Mouse (Mus musculus) embryonic stem cell, embryonic (primary cell): ENCODE measurements around the gene Rab44.

Source experiments
- CTCF ChIA-PET, 4 experiments: fragments of 300-600 bp in 2 of 4; fragments of 350-600 bp in 2 of 4; sonication (Branson Sonifier 250); formaldehyde crosslinking; loops; one replicate each; lab custom pipeline; 2022; ENCODE audit warnings: inconsistent platforms in 2 of 4; lab: Charles Lee
- POLR2A ChIA-PET, 4 experiments: fragments of 300-600 bp in 2 of 4; fragments of 350-600 bp in 2 of 4; sonication (Branson Sonifier 250); formaldehyde crosslinking; loops; one replicate each; lab custom pipeline; 2022; ENCODE audit warnings: antibody characterized with exemption in 4 of 4, inconsistent platforms in 1 of 4; lab: Charles Lee

Rab44 gene

DNA sequence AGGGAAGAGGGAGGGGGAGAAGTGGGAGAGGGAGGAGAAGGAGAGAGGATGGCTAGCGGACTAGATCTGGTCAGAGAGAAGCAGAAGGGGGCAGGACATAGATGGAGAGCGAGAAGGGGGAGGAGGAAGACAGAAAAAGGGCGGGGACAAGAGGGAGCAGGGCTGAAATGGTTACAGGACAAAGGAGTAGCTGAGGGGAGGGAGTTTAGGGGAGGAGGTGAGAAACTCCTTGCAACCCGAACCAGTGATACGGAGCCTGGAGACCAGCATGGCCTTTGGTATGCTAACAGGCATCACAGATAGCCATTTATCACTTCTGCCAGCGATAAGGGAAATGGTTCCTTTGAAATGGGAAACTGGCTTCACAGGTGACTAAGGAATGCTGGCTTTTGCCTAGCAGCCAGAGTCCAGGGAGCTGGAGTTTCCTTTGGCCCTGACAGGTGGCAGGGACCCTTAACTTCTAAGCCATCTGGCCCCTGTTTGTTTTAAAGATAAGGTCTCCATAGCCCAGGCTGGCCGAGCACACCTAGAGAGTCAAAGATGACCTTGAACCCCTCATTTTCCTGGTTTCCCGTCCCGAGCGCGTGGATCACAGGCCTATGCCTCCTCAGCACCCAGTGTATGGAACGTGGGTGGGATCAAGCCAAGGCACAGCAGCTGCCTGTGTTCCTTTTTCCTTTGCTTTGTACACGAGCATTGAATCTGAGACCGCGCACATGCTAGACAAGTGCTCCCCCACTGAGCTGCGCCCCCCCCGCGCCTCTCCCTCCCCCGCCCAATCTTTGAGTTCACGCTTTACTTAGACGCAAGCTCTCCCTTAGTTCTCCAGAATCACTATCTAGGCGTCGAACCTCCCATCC, 33.0 kb upstream of the Rab44 start:
- POLR2A ChIA-PET: interaction anchor here (0.6 to 37.5 kb wide), 65 partner anchors 7 to 395 kb away, joined by 3 to 2765 read pairs (median 5); partner anchors contain the start of genes Cdkn1a (in 4 of the 4), Srsf3 (in 2 of the 4) and Stk38 (in 2 of the 4)
- CTCF ChIA-PET: interaction anchor here in 3 of 4 experiments (0.5 to 3.1 kb wide), 16 partner anchors 12 to 459 kb away, joined by 3 to 13 read pairs (median 4); no protein-coding TSS in a partner anchor

DNA sequence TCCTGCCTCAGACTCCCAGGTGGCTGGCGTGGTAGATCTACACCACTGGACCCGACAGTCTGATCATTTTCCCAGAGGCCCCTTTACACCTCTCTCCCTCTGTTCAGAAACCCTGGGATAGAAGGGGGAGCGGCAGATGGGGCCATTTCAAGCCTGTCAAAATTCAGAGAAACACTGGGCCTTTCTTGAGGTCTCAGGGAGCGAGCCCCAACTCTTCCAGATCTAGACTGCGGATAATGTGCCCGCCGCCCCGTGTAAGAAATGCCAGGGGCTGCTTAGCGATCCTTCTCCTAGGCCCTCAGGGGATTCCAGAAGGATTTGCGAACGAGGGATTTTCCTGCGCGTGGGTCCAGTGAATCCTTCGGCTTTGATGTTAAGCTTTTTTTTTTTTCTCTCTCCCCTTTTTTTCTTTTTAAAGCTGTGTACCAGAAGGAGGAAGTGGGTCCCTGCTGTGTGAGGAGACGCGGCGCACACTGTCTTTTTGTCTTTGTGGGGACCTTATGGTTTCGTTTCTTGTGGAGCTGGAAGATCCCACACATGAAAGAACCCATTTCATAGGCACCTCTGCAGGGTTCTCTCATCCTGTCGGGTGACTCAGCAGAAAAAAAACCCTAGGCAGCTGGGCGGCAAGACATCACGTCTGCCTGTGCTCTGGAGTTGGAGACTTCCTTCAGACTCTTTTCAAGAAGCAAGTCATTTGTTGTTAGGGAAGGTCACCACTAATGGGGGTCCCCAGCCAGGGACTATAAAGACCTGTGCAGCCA, 32.1 kb upstream of the Rab44 start:
- ChIA-PET CTCF (interaction anchor here in 3 of 4 experiments (0.7 to 2.4 kb wide), 8 partner anchors 14 to 440 kb away, joined by 3 to 13 read pairs (median 4); no protein-coding TSS in a partner anchor), POLR2A (interaction anchor here (0.5 to 37.5 kb wide), 52 partner anchors 8 to 355 kb away, joined by 3 to 2765 read pairs (median 6); partner anchors contain the start of genes Cdkn1a (in 4 of the 4), Srsf3 (in 2 of the 4), Stk38 (in 2 of the 4) and Mtch1 (in 1 of the 4))

DNA sequence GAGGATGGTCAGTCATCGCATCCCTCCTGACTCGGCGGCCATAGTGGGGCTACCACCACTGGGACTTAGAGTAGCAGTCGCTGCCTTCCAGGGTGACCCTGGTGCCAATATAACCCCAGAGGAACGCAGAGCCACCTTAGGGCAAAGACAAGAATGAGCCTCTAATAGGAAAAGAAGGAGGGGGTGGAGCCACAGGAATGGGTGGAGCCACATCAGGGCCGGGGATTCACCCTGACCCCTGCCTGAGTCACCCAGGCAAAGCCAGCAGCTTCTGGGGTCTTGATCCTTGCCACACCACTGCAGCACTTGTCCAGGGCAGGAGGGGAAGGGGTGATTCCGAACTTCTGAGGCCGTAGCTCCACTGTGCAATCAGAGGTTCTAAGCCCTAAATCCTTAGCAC, 30.4 kb upstream of the Rab44 start:
- ChIA-PET POLR2A (interaction anchor here (0.6 to 37.5 kb wide), 18 partner anchors 7 to 368 kb away, joined by 3 to 2765 read pairs (median 15); partner anchors contain the start of genes Cdkn1a (in 4 of the 4), Stk38 (in 2 of the 4) and Srsf3 (in 1 of the 4)), CTCF (interaction anchor here in 2 of 4 experiments (1.0 to 2.0 kb wide), 4 partner anchors 10 to 147 kb away, joined by 3 to 5 read pairs (median 4); no protein-coding TSS in a partner anchor)

DNA sequence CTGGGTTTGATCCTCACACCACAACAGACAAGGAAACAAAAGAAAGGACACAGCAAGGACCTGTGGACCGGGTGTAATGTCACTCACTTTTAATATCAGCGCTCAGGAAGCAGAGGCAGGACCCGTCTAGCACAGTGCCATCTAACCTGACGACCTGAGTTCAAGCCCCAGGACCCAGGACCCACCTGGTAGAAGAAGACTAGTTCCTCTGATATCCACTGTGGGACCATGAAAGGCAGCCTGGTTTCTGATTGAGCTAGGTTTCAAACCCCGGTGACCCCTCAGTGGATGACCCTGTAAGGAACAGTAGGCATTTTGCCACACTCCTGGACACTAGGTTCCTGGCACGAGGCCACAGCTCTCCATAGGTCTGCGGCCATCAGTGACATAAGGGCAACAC, 29.3 kb upstream of the Rab44 start:
- ChIA-PET POLR2A (interaction anchor here (0.6 to 37.5 kb wide), 13 partner anchors 8 to 314 kb away, joined by 3 to 2765 read pairs (median 107); partner anchors contain the start of genes Cdkn1a (in 3 of the 4), Srsf3 (in 2 of the 4) and Stk38 (in 1 of the 4)), CTCF (interaction anchor here in 1 of 4 experiments (0.7 to 2.0 kb wide), 3 partner anchors 9 to 40 kb away, joined by 3 to 5 read pairs (median 4); no protein-coding TSS in a partner anchor)

DNA sequence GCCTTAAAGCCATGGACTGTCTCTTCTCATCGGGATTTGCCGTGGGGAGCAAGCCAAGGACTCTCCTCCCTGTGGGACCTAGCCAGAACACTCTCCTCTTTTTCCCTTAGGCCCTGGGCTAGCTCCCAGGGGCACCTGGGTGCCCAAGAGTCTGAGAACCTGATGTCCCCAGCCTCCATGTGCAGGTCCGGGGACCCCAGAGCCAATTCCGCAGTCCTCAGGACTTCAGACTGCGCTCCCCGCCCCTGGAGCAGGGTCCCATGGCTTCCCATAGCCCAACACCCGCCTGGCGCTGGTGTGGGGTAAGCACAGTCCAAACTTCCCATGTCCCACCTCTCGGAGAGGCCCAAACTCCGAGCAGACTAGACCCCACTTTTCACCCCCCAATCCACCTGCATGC, 28.7 kb upstream of the Rab44 start:
- POLR2A ChIA-PET: interaction anchor here in 3 of 4 experiments (1.2 to 37.5 kb wide), 8 partner anchors 8 to 84 kb away, joined by 3 to 2765 read pairs (median 474); partner anchors contain the start of genes Cdkn1a (in 3 of the 3) and Srsf3 (in 1 of the 3)

DNA sequence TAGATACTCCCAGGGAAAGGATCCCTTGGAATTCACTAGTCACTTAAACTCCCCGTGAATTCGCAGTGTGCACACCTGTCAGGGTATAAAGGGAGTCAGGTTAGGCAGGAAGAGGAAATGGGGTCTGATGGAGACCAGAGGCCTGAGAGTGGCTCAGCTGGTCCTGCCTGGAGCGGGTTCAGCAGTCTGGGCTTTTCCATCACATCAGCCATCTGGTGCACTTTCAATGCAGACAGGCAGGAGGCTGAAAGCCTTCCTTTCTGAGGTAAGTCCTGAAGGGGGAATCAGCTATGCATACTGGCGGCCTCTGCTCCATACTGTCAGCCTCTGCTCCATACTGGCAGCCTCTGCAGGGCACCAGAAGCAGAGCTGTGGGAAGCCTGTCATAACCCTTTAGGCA, 27.0 kb upstream of the Rab44 start:
- ChIA-PET POLR2A (interaction anchor here in 2 of 4 experiments (1.0 to 37.5 kb wide), 4 partner anchors 17 to 158 kb away, joined by 3 to 2765 read pairs (median 396); no protein-coding TSS in a partner anchor), CTCF (no interaction called here)

More for the DNA sequence above, 28.7 kb upstream of the Rab44 start:
- CTCF ChIA-PET: interaction anchor here in 1 of 4 experiments (1.8 kb wide), 1 partner anchor 10 kb away, joined by 5 read pairs; no protein-coding TSS in a partner anchor

DNA sequence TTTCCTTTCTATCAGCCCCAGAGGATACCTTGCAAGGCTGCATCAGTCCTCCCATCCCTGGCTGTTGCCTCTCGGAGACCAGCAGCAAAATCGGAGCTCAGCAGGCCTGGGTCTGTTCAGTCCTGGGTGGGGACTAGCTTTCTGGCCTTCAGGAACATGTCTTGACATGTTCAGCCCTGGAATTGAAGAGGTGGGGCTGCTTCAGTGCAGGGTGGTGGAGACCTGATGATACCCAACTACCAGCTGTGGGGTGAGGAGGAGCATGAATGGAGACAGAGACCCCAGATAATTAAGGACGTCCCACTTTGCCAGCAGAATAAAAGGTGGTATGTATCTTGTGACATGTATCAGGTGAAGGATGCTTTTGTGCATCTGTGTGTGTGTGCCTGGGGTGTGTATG, 23.2 kb upstream of the Rab44 start, which contains the start of gene Cdkn1a:
Gene Cdkn1a, plus strand, starts transcription at position 201 of the 400 bp plus-strand sequence.
- CTCF ChIA-PET: interaction anchor here in 3 of 4 experiments (0.6 to 1.6 kb wide), 9 partner anchors 17 to 694 kb away, joined by 3 to 12 read pairs (median 3); no protein-coding TSS in a partner anchor

DNA sequence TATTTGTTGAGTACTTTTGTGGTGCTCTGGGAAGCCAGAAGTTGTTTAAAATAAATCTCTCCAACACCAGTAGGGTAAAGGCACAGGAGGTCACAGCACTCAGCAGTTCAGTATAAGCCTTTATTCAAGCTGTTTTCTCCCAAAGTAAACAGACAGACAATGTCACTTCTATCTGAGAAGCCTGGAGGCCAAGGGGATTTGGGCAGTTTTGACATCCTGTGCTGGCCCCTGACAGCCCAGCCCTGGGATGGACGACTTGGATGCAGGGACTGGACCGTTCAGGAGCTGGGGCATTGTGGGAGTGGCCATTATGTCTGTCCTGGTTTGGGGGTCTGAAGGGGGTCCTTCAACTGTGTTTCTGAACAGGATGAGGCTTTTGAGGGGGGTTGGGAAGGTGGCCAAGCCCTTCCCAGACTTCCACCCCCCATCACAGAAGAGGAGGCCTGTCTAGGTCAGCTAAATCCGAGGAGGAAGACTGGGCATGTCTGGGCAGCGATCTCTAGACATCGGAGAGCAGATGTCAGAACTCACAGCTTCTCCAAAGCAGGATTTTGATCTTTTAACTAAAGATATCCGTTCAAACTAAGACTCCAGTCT, 22.5 kb upstream of the Rab44 start:
- POLR2A ChIA-PET: interaction anchor here (0.6 to 37.5 kb wide), 61 partner anchors 8 to 1556 kb away, joined by 3 to 2765 read pairs (median 6); partner anchors contain the start of genes Mtch1 (in 3 of the 4), Srsf3 (in 3 of the 4), Stk38 (in 2 of the 4) and Rab44 (in 1 of the 4)
- CTCF ChIA-PET: interaction anchor here in 3 of 4 experiments (0.9 to 1.6 kb wide), 6 partner anchors 17 to 80 kb away, joined by 3 to 9 read pairs (median 4); no protein-coding TSS in a partner anchor

More for the DNA sequence above, 23.2 kb upstream of the Rab44 start, which contains the start of gene Cdkn1a:
- POLR2A ChIA-PET: interaction anchor here (0.6 to 37.5 kb wide), 60 partner anchors 9 to 303 kb away, joined by 3 to 2765 read pairs (median 6); partner anchors contain the start of genes Mtch1 (in 3 of the 4), Srsf3 (in 3 of the 4) and Stk38 (in 2 of the 4)

DNA sequence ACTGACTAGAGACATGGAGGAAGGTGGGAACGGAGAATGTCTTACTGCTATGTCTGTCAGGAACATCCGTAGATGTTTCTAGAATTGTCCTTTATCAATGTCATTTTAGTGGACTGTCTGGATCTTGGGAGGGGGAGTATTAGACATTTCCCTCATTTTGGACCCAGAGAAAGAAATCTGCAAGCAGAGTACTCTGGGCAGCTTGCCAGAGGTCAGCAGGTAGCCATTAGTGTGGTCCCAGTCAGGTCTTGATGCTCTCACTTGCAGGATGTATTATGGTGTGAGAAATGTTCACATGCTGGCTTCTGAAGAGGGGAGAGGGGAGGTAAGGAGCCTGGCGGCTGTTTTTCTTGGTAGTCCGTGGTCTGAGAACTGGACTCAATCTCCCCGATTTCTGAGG, 21.4 kb upstream of the Rab44 start:
- ChIA-PET CTCF (interaction anchor here in 3 of 4 experiments (1.2 to 1.6 kb wide), 3 partner anchors 35 to 79 kb away, joined by 3 to 9 read pairs (median 8); no protein-coding TSS in a partner anchor), POLR2A (interaction anchor here (0.5 to 37.5 kb wide), 54 partner anchors 8 to 305 kb away, joined by 3 to 2765 read pairs (median 9); partner anchors contain the start of genes Srsf3 (in 3 of the 4), BC004004 (in 1 of the 4), Mtch1 (in 1 of the 4) and Ppil1 (in 1 of the 4))

DNA sequence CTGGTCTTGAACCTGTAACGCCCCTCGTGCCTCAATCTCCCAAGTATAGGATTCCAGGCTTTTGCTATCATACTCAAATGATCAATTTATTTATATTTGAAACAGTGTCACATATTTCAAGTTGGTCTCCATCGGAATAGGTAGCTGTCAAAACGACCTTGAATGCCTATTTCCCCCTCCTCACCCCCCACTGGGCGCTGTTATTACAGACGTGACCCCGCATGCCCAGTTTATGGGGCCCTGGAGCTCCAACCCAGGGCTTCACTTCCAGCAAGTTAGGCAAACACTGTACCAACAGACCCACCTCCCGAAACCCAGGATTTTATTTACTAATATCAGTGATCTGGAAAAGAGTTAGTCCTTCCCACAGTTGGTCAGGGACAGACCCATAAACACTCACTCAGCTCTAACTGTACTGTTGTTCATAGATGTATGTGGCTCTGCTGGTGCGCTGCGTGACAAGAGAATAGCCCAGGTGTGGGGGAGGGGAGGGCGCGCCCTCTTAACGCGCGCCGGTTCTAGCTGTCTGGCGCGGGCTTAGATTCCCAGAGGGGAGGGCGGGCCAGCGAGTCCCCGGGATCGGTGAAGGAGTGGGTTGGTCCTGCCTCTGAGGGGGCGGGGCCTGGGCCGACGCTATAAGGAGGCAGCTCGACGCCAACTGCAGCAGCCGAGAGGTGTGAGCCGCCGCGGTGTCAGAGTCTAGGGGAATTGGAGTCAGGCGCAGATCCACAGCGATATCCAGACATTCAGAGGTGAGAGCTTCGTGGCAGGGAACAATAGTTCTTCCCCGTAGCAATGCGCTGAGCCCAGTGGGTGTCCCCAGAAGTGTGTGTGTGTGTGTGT, 20.6 kb upstream of the Rab44 start:
- CTCF ChIA-PET: interaction anchor here in 3 of 4 experiments (0.5 to 2.6 kb wide), 27 partner anchors 9 to 278 kb away, joined by 3 to 11 read pairs (median 4); no protein-coding TSS in a partner anchor
- POLR2A ChIA-PET: interaction anchor here (0.6 to 37.5 kb wide), 164 partner anchors 9 to 1856 kb away, joined by 3 to 2765 read pairs (median 4); partner anchors contain the start of genes Srsf3 (in 4 of the 4), Mtch1 (in 3 of the 4), BC004004 (in 2 of the 4) and Stk38 (in 2 of the 4)

DNA sequence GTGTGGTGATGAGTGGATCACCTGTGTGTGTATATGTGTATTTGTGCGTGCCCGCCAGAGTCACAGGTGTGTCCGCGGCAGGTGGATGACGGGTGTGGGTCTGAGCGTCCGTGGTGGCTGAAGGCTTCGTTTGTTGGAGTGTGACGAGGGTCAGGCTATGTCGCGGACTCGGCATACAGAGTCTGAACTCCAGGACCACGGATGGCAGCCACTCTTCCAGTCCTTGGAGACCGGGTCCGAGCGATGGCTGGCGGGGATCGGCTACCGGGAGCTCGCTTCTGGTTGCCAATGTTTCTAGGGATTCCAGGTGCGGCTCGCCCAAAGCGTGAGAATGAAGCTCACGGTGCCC, 20.0 kb upstream of the Rab44 start:
- ChIA-PET POLR2A (interaction anchor here (0.6 to 37.5 kb wide), 151 partner anchors 13 to 571 kb away, joined by 3 to 2765 read pairs (median 5); partner anchors contain the start of genes Srsf3 (in 4 of the 4), BC004004 (in 3 of the 4), Mtch1 (in 3 of the 4) and Stk38 (in 2 of the 4)), CTCF (interaction anchor here in 3 of 4 experiments (0.5 to 2.6 kb wide), 24 partner anchors 10 to 277 kb away, joined by 3 to 11 read pairs (median 4); no protein-coding TSS in a partner anchor)

DNA sequence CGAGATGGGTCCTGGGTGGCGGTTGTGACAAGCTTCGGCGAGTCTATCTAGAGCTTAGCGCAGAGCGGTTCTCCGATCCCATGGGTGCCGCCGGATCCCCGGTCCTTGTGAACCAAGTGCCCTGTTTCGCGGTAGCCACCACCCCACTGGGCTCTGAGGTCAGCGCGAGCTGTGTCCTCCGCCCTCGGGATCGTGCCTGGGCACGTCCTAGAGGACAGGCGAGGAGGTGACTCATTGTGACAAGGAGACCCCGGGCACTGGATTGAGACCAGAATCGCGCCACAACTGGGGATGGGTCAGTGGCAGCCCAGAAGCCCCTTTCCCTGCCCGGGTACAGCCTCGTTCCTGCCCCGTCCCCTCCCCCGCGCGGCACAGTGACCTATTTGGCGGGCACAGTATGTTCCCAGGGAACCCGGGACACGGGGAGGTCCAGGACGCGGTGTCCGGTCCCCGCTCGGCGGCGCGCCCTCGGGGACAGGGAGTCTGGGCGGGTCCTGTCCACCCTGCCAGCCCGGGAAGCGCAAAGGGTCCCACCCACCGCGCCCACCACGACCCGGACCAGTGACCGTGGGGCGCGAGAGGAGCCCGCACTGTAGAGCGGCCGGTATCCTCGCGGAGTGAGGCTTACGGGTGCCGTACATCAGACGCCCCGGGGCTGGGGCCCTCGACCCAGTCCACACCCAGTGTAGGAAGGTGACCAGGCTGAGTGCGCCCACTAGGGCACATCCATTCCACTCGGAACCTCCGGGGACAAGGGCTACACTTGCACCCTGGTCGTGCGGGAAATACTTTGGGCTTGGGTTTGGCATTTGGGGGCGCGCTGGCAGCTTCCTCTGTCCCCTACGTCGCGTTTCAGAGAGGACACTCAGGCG, 19.4 kb upstream of the Rab44 start:
- CTCF ChIA-PET: interaction anchor here (0.6 to 2.7 kb wide), 43 partner anchors 10 to 1001 kb away, joined by 3 to 40 read pairs (median 5); no protein-coding TSS in a partner anchor
- POLR2A ChIA-PET: interaction anchor here (0.6 to 37.5 kb wide), 130 partner anchors 13 to 501 kb away, joined by 3 to 2765 read pairs (median 5); partner anchors contain the start of genes Srsf3 (in 4 of the 4), BC004004 (in 2 of the 4), Stk38 (in 2 of the 4) and Kctd20 (in 1 of the 4)

DNA sequence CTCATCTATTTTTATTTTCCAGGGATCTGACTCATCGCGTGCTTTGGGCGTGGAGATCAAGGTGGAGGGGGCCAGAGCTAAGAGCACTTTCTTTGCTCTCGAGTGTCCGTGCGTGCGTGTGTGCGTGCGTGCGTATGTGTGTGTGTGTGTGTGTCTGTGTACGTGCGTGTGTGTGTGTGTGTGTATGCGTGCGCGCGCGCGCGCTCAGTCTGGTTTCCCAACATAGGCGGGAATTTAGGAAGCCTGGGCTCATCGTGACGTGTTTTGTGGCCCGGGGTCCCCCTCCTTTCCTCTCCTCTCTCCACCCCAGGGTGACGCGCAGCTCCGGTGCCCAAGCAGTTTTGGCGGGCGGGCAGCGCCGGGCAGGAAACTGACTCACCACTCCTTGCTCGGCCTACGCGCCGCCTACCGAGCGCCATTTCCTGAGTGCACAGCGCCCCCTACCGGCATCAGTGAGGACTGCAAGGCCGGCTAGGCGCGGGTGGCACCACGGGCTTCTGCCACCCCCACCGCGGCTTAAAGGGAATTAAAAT, 18.7 kb upstream of the Rab44 start:
- CTCF ChIA-PET: interaction anchor here (0.6 to 2.7 kb wide), 39 partner anchors 11 to 1002 kb away, joined by 3 to 40 read pairs (median 4); no protein-coding TSS in a partner anchor
- POLR2A ChIA-PET: interaction anchor here (0.7 to 37.5 kb wide), 68 partner anchors 14 to 252 kb away, joined by 3 to 2765 read pairs (median 6); partner anchors contain the start of genes Srsf3 (in 3 of the 4), BC004004 (in 1 of the 4), Kctd20 (in 1 of the 4) and Mtch1 (in 1 of the 4)
